Mouse (Mus musculus): Measurements from ENCODE around the gene Grpel1. TPM values are rescaled to one million over a fixed set of nuclear protein-coding genes. Genes with fewer than 3 reads are reported as not detected.

Grpel1 gene
- polyA plus RNA-seq, 1 experiment from 2014 or later = 45.6 TPM

- Histone ChIP-seq H3K9ac (peak within 1 kb of the TSS; percentile 96), H3K27me3 (peaks cover 5% of the 10 kb centered on the region; the same call in 1 of the 2 replicates), H3K4me1 (replicated peaks) (peaks cover 50% of the 10 kb centered on the region), H3K9me3 (no peaks in the 10 kb centered on the region), H3K36me3 (peaks cover 10% of the 10 kb centered on the region; the same call in 1 of the 2 replicates), H3K4me3 (peak within 1 kb of the TSS; percentile 85), H3K4me2 (peak within 1 kb of the TSS; percentile 97), H3K27ac (peak within 1 kb of the TSS; percentile 91)
- 0% methylated on average over 96 of the region's 97 CpGs for WGBS
- peak; percentile 98 for ATAC-seq (ENCODE audit: low FRiP score)
These were observed 19.6 kb downstream of the Grpel1 start, which contains the start of the genes Tada2b and Ccdc96 for GRCm38 (mm10) chr5:36484171-36484990. Gene Tada2b, minus strand, starts transcription at chr5:36484285. Gene Ccdc96, plus strand, starts transcription at chr5:36484588.

GRCm38 (mm10) chr5:36485306-36485705 lies 20.5 kb downstream of the Grpel1 start:
- H3K4me1 ChIP-seq (replicated peaks) = peaks cover 40% of the 10 kb centered on the region
- peaks cover 5% of the 10 kb centered on the region; the same call in 1 of the 2 replicates for H3K27me3 ChIP-seq
- H3K4me2 ChIP-seq = peak overlapping the region; percentile 97
- H3K27ac ChIP-seq = no peak overlapping the region
- peak overlapping the region; percentile 74 for H3K9ac ChIP-seq
- 48% methylated on average over 19 of the region's 19 CpGs for WGBS
- H3K36me3 ChIP-seq = peaks cover 10% of the 10 kb centered on the region; the same call in 1 of the 2 replicates
- H3K4me3 ChIP-seq = peak overlapping the region; percentile 85
- ATAC-seq (ENCODE audit: low FRiP score) = no peak
- no peaks in the 10 kb centered on the region for H3K9me3 ChIP-seq

- H3K27me3 ChIP-seq = peaks cover 5% of the 10 kb centered on the region; the same call in 1 of the 2 replicates
- no peak overlapping the region for H3K27ac ChIP-seq
- H3K4me3 ChIP-seq = no peak overlapping the region
- no peaks in the 10 kb centered on the region for H3K9me3 ChIP-seq
- no peak for ATAC-seq (ENCODE audit: low FRiP score)
- no peak overlapping the region for H3K9ac ChIP-seq
- H3K4me2 ChIP-seq = no peak overlapping the region
- H3K4me1 ChIP-seq (replicated peaks) = peaks cover 10% of the 10 kb centered on the region
- WGBS = 61% methylated on average over 2 of the region's 2 CpGs
- H3K36me3 ChIP-seq = peaks cover 33% of the 10 kb centered on the region
These were observed 24.4 kb downstream of the Grpel1 start for GRCm38 (mm10) chr5:36489225-36489624.

DNA sequence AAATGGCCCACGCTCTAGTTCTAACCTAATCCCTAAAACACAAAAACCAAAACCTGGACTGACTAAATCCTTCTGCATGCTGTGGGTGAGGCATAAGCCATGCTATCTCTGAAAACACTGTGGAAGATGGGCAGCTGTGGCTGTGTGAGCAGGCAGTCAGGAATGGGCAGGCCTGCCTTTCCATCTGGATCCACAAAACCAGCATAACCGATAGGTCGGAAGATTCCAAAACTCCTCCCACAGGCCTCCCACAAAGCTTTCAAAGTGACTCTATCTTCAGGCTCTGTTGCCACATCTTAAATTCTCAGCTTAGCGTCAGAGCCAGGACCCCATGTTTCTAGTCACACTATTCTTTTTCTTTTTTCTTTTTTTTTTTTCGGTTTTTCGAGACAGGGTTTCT lies 29.1 kb downstream of the Grpel1 start:
- ATAC-seq (ENCODE audit: low FRiP score) = no peak
- peaks cover 67% of the 10 kb centered on the region for H3K36me3 ChIP-seq

DNA sequence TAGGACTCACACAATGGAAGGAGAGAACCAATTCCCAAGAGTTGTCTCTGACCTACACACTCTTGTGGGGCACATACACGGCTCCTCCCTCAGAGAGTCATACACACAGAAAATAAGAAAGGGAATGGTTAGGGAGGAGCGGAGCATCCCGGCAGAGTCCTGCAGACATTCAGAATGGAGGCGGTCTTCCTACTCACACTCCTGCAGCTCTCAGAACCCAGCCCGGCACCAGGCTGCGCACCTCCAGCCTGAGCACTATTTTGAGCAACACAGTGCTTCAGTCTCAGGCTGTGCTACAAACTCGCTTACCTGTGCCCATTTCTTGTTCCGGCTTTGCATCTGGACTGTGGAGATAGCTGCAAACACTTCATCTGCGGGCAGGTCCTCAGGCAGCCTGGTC lies 29.9 kb downstream of the Grpel1 start:
- ATAC-seq (ENCODE audit: low FRiP score) = no peak
- 96% methylated on average over 9 of the region's 9 CpGs for WGBS
- Histone ChIP-seq H3K4me3 (no peak overlapping the region), H3K4me2 (no peak overlapping the region), H3K4me1 (replicated peaks) (no peaks in the 10 kb centered on the region), H3K9ac (no peak overlapping the region), H3K27ac (no peak overlapping the region), H3K27me3 (no peaks in the 10 kb centered on the region), H3K9me3 (no peaks in the 10 kb centered on the region), H3K36me3 (peaks cover 71% of the 10 kb centered on the region)

More for the DNA sequence above, 29.1 kb downstream of the Grpel1 start:
- 89% methylated on average over 6 of the region's 6 CpGs for WGBS
- H3K4me1 ChIP-seq (replicated peaks) = no peaks in the 10 kb centered on the region
- H3K27me3 ChIP-seq = no peaks in the 10 kb centered on the region
- H3K9me3 ChIP-seq = no peaks in the 10 kb centered on the region
- H3K4me2 ChIP-seq = no peak overlapping the region
- no peak overlapping the region for H3K9ac ChIP-seq
- no peak overlapping the region for H3K27ac ChIP-seq
- H3K4me3 ChIP-seq = no peak overlapping the region

GRCm38 (mm10) chr5:36505235-36505634 lies 40.4 kb downstream of the Grpel1 start:
- Histone ChIP-seq H3K9me3 (no peaks in the 10 kb centered on the region), H3K27me3 (no peaks in the 10 kb centered on the region), H3K27ac (no peak overlapping the region), H3K4me1 (replicated peaks) (no peaks in the 10 kb centered on the region), H3K9ac (no peak overlapping the region), H3K36me3 (peaks cover 96% of the 10 kb centered on the region), H3K4me3 (no peak overlapping the region), H3K4me2 (no peak overlapping the region)
- no peak for ATAC-seq (ENCODE audit: low FRiP score)
- WGBS = 89% methylated on average over 7 of the region's 7 CpGs

- H3K36me3 ChIP-seq = peaks cover 96% of the 10 kb centered on the region
- no peak for ATAC-seq (ENCODE audit: low FRiP score)
- 73% methylated on average over 5 of the region's 5 CpGs for WGBS
- no peaks in the 10 kb centered on the region for H3K27me3 ChIP-seq
- H3K4me1 ChIP-seq (replicated peaks) = no peaks in the 10 kb centered on the region
- no peak overlapping the region for H3K4me2 ChIP-seq
- H3K27ac ChIP-seq = no peak overlapping the region
- no peaks in the 10 kb centered on the region for H3K9me3 ChIP-seq
- H3K4me3 ChIP-seq = no peak overlapping the region
- H3K9ac ChIP-seq = no peak overlapping the region
These were observed 40.8 kb downstream of the Grpel1 start for GRCm38 (mm10) chr5:36505643-36506042.

GRCm38 (mm10) chr5:36508351-36508750 lies 43.6 kb downstream of the Grpel1 start:
- no peak overlapping the region for H3K27ac ChIP-seq
- no peaks in the 10 kb centered on the region for H3K9me3 ChIP-seq
- no peaks in the 10 kb centered on the region for H3K4me1 ChIP-seq (replicated peaks)
- H3K36me3 ChIP-seq = peaks cover 96% of the 10 kb centered on the region
- 94% methylated on average over 10 of the region's 10 CpGs for WGBS
- no peak overlapping the region for H3K4me3 ChIP-seq
- H3K9ac ChIP-seq = no peak overlapping the region
- H3K27me3 ChIP-seq = no peaks in the 10 kb centered on the region
- ATAC-seq (ENCODE audit: low FRiP score) = no peak
- H3K4me2 ChIP-seq = no peak overlapping the region

- Histone ChIP-seq H3K4me2 (no peak overlapping the region), H3K4me3 (no peak overlapping the region), H3K27me3 (no peaks in the 10 kb centered on the region), H3K27ac (no peak overlapping the region), H3K9ac (no peak overlapping the region), H3K9me3 (no peaks in the 10 kb centered on the region), H3K4me1 (replicated peaks) (no peaks in the 10 kb centered on the region), H3K36me3 (peaks cover 92% of the 10 kb centered on the region)
- ATAC-seq (ENCODE audit: low FRiP score) = no peak
- WGBS = 100% methylated on average over 2 of the region's 2 CpGs
These were observed 46.2 kb downstream of the Grpel1 start for GRCm38 (mm10) chr5:36510956-36511355.

DNA sequence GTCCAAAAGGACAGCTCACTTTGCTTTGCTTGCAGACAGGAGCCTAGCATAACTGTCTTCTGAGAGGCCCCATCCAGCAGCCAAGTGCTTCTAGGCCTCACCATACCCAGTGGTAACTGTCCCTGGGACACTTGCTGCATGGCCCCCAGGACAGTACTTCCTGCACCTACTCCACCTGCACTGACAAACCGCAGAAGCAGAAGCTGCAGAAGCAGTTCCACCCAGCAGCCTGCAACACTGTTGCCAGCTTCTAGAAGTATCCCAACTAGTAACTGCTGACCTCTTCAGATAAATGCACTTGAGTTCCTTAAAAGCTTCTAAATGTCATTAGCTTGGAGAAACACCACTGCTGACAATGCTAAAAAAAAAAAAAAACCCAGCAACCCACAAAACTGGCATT lies 50.3 kb downstream of the Grpel1 start:
- Histone ChIP-seq H3K4me3 (no peak overlapping the region), H3K27ac (no peak overlapping the region), H3K4me2 (no peak overlapping the region), H3K27me3 (no peaks in the 10 kb centered on the region), H3K9ac (no peak overlapping the region), H3K9me3 (no peaks in the 10 kb centered on the region), H3K4me1 (replicated peaks) (0 out of 2 replicates have a peak, but pooled peaks cover 9% of the 10 kb centered on the region), H3K36me3 (peaks cover 95% of the 10 kb centered on the region)
- 94% methylated on average over 1 of the region's 1 CpGs for WGBS
- no peak for ATAC-seq (ENCODE audit: low FRiP score)

DNA sequence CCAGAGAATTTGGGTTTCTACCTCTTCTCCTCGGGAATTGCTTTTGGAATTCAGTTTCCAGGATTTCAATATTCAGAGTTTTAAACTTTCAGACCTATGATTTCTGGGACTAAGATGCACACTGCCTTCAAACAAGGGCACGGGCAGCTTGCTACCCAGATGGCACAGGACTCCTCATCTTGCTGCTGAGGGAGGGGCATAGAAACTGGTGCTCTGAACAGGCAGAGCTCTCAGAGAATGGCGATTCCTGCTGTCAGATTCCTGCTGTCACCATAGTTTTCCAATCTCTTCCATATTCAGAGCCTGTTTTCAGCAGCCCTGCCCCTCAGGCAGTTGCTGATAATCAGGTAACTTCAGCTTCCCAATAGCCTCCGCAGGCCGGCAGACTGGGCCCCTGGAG lies 50.8 kb downstream of the Grpel1 start:
- ATAC-seq (ENCODE audit: low FRiP score) = no peak
- Histone ChIP-seq H3K27ac (peak overlapping the region; percentile 18; the same call in 1 of the 2 replicates), H3K4me1 (replicated peaks) (0 out of 2 replicates have a peak, but pooled peaks cover 9% of the 10 kb centered on the region), H3K9me3 (no peaks in the 10 kb centered on the region), H3K36me3 (peaks cover 95% of the 10 kb centered on the region), H3K9ac (no peak overlapping the region), H3K4me3 (no peak overlapping the region), H3K27me3 (no peaks in the 10 kb centered on the region), H3K4me2 (no peak overlapping the region)
- 89% methylated on average over 5 of the region's 5 CpGs for WGBS

GRCm38 (mm10) chr5:36517596-36517995 lies 52.8 kb downstream of the Grpel1 start:
- no peaks in the 10 kb centered on the region for H3K27me3 ChIP-seq
- no peak overlapping the region for H3K9ac ChIP-seq
- peak overlapping the region; percentile 23; the same call in 1 of the 2 replicates for H3K27ac ChIP-seq

More at GRCm38 (mm10) chr5:36517596-36517995, 52.8 kb downstream of the Grpel1 start:
- Histone ChIP-seq H3K9me3 (no peaks in the 10 kb centered on the region), H3K4me3 (no peak overlapping the region), H3K4me1 (replicated peaks) (0 out of 2 replicates have a peak, but pooled peaks cover 9% of the 10 kb centered on the region), H3K4me2 (no peak overlapping the region), H3K36me3 (peaks cover 95% of the 10 kb centered on the region)
- WGBS = 76% methylated on average over 3 of the region's 3 CpGs
- no peak for ATAC-seq (ENCODE audit: low FRiP score)

Data from hindbrain, embryonic 13.5 days (tissue).